Mouse (Mus musculus) myocyte (in vitro differentiated cells): ENCODE data around the gene Cyp2c37.
"Not testable (repeated sequence)": the region's sequence is repeated elsewhere in the genome, so short reads cannot be mapped to it uniquely, and the experiment has no call there.

ENCODE experiments used
- CEBPB ChIP-seq: IDR thresholded peaks from 2 replicates; pipeline ENCODE4 v1.6.1; 2011; ENCODE audit warnings: mild to moderate bottlenecking, moderate library complexity; ENCODE audit not compliant: poor library complexity, insufficient read depth, severe bottlenecking
- MAX ChIP-seq: IDR thresholded peaks from one replicate; pipeline ENCODE4 v1.6.1; 2011; ENCODE audit warnings: low read depth, mild to moderate bottlenecking, control low read depth
- POLR2A ChIP-seq: IDR thresholded peaks from one replicate; pipeline ENCODE4 v1.6.1; 2011; ENCODE audit warnings: low read depth, mild to moderate bottlenecking, control low read depth, moderate library complexity; ENCODE audit not compliant: insufficient read length
- POLR2AphosphoS2 ChIP-seq: IDR thresholded peaks from one replicate; pipeline ENCODE4 v1.6.1; 2011; ENCODE audit warnings: low read depth, control low read depth; ENCODE audit not compliant: insufficient read length
- REST ChIP-seq: IDR thresholded peaks from one replicate; pipeline ENCODE4 v1.6.1; 2011; ENCODE audit warnings: mild to moderate bottlenecking, control low read depth, moderate library complexity; ENCODE audit not compliant: insufficient read depth, insufficient read length
- SRF ChIP-seq: IDR thresholded peaks from one replicate; pipeline ENCODE4 v1.6.1; 2011; ENCODE audit warnings: low read depth; ENCODE audit not compliant: control insufficient read depth, insufficient read length
- TCF12 ChIP-seq: IDR thresholded peaks from one replicate; pipeline ENCODE4 v1.6.1; 2011; ENCODE audit warnings: mild to moderate bottlenecking, control low read depth; ENCODE audit not compliant: poor library complexity, insufficient read depth, severe bottlenecking
- USF1 ChIP-seq: IDR thresholded peaks from one replicate; pipeline ENCODE4 v1.6.1; 2011; ENCODE audit warnings: low read depth, mild to moderate bottlenecking, control low read depth, moderate library complexity

GRCm38 (mm10) chr19:39960861-39961260, 31.4 kb upstream of the Cyp2c37 start:
- not testable (repeated sequence) for TF ChIP-seq TCF12, USF1, MAX, SRF, POLR2A, POLR2AphosphoS2, CEBPB, REST
